Mouse (Mus musculus) CH12.LX (cell line): ENCODE data around the gene Gm28048.
A peak's percentile ranks its signal among the peaks of the same experiment; 100 is the strongest.

Experiments used
- BHLHE40 ChIP-seq: IDR thresholded peaks from 2 replicates; pipeline ENCODE4 v1.6.1; 2011; ENCODE audit warnings: mild to moderate bottlenecking, low read depth, low read length, improper control_type of control experiment
- CHD2 ChIP-seq: IDR thresholded peaks from 2 replicates; pipeline ENCODE4 v1.6.1; 2011; ENCODE audit warnings: low read length, improper control_type of control experiment
- CTCF ChIP-seq, 2 experiments: IDR thresholded peaks in 1 of 2; conservative IDR thresholded peaks in 1 of 2; 2 replicates each; pipeline ENCODE4 v1.5.1; 2011 to 2012; ENCODE audit warnings: low read depth in 2 of 2, low read length in 2 of 2, improper control_type of control experiment in 1 of 2, inconsistent platforms in 1 of 2, mild to moderate bottlenecking in 1 of 2, moderate library complexity in 1 of 2
- EP300 ChIP-seq: IDR thresholded peaks from 2 replicates; pipeline ENCODE4 v1.6.1; 2011; ENCODE audit warnings: low read length, improper control_type of control experiment
- MEF2A ChIP-seq: IDR thresholded peaks from 2 replicates; pipeline ENCODE4 v1.6.1; 2014; ENCODE audit warnings: low read depth, mild to moderate bottlenecking, inconsistent platforms, low read length, improper control_type of control experiment, borderline replicate concordance
- MXI1 ChIP-seq: IDR thresholded peaks from 2 replicates; pipeline ENCODE4 v1.6.1; 2011; ENCODE audit warnings: mild to moderate bottlenecking, low read depth, low read length, improper control_type of control experiment
- NRF1 ChIP-seq: IDR thresholded peaks from 2 replicates; pipeline ENCODE4 v1.6.1; 2014; ENCODE audit warnings: low read depth, mild to moderate bottlenecking, inconsistent platforms, low read length, improper control_type of control experiment, moderate library complexity
- POLR2A ChIP-seq: IDR thresholded peaks from 2 replicates; pipeline ENCODE4 v1.6.1; 2011; ENCODE audit warnings: low read depth, mild to moderate bottlenecking, improper control_type of control experiment, low read length
- RCOR1 ChIP-seq: conservative IDR thresholded peaks from 2 replicates; pipeline ENCODE4 v1.6.1; 2012; ENCODE audit warnings: low read depth, mild to moderate bottlenecking, inconsistent platforms, low read length, improper control_type of control experiment
- TCF12 ChIP-seq: IDR thresholded peaks from 2 replicates; pipeline ENCODE4 v1.6.1; 2014; ENCODE audit warnings: low read depth, mild to moderate bottlenecking, inconsistent platforms, low read length, improper control_type of control experiment
- UBTF ChIP-seq: IDR thresholded peaks from 2 replicates; pipeline ENCODE4 v1.6.1; 2012; ENCODE audit warnings: low read depth, mild to moderate bottlenecking, inconsistent platforms, low read length, improper control_type of control experiment, moderate library complexity

DNA sequence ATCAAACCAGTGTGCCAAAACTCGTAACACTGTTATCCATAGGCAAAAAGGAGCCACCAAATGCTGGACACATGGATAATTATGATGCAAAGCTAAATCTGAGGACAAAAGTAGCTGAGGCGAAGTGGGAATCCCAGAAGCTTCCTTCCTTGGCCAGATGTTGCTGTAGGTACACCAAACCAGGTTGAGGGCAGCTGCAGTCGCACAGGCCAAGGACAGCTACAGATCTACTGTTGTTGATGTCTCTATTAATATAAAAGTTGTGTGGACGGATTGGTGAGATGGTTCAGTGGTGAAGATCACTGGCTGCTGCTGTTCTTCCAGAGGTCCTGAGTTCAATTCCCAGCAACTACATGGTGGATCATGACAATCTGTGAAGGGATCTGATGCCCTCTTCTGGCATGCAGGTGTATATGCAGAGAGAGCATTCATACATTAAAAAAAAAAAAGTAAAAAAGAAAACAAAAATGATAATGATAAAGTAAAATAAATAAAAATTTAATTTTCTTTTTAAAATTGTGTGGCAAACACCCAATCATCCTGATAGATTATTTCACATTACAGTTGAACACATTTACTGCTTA, 24.0 kb downstream of the Gm28048 start:
- no peak for TF ChIP-seq RCOR1
- no peak for TF ChIP-seq CHD2
- TF ChIP-seq CTCF (conservative IDR thresholded peaks at IDR 0.05 in 1 of 2, IDR thresholded peaks at IDR 0.05 in 1 of 2; ENCODE audit: low read depth in 2 of 2, low read length in 2 of 2), result peak; percentile 39 to 76
- TF ChIP-seq BHLHE40, result no peak
- TF ChIP-seq EP300, result no peak
- no peak for TF ChIP-seq MEF2A
- no peak for TF ChIP-seq POLR2A
- TF ChIP-seq UBTF, result no peak
- no peak for TF ChIP-seq MXI1
- no peak for TF ChIP-seq TCF12
- no peak for TF ChIP-seq NRF1
